Mouse (Mus musculus) cerebellum, adult 18-20 months (tissue): ENCODE measurements around the gene Ripk1.

Experiments
- DNase-seq, 2 experiments: peaks; one replicate each; pipeline ENCODE4 v3.0.0; 2021

Ripk1 gene

GRCm38 (mm10) chr13:34077492-34078271, 75.5 kb downstream of the Ripk1 start, which contains the start of gene Tubb2a:
TSS of gene Tubb2a (minus strand) at chr13:34078007.
- DNase-seq, result peak; percentile 91 to 94

- DNase-seq, result no peak
Observed at GRCm38 (mm10) chr13:34078500-34079280, 76.5 kb downstream of the Ripk1 start.

GRCm38 (mm10) chr13:34079801-34080200, 77.6 kb downstream of the Ripk1 start:
- DNase-seq, result no peak

GRCm38 (mm10) chr13:34081926-34082325, 79.8 kb downstream of the Ripk1 start:
- DNase-seq, result no peak

GRCm38 (mm10) chr13:34084026-34084750, 82.0 kb downstream of the Ripk1 start:
- DNase-seq, result no peak
